Mouse (Mus musculus) embryonic facial prominence, embryonic 12.5 days (tissue): ENCODE measurements around the gene Hmgn2. TPM values are rescaled to one million over a fixed set of nuclear protein-coding genes. Genes with fewer than 3 reads are reported as not detected.

ENCODE experiments used
- polyA plus RNA-seq: library from polyadenylated mRNA; unstranded; fragments of >200 nt; fragmentation: Nextera tagmentation; extraction: Ambion mirVana; gene quantifications from 2 replicates; pipeline ENCODE4 v1.2.1, GENCODE M21; 2016

Gene Hmgn2
- polyA plus RNA-seq, 1 experiment from 2014 or later = 3,017 TPM

Other genes with a start within 250 kb of the Hmgn2 start
- gene Arid1a, start 211.9 kb downstream of the Hmgn2 start, polyA plus RNA-seq = 37.5 and 40.1 TPM in 2 replicates
- gene Rps6ka1, start 80.9 kb downstream of the Hmgn2 start, polyA plus RNA-seq = 50.8 and 52.0 TPM in 2 replicates
- gene Dhdds, start 32.3 kb upstream of the Hmgn2 start, polyA plus RNA-seq = 45.3 and 50.3 TPM in 2 replicates
- gene Lin28a, start 50.2 kb upstream of the Hmgn2 start, polyA plus RNA-seq = 0.50 and 0.67 TPM in 2 replicates
- not detected in 2 replicates for gene Zfp683, start 85.2 kb upstream of the Hmgn2 start, polyA plus RNA-seq
- gene Crybg2, start 92.2 kb upstream of the Hmgn2 start, polyA plus RNA-seq = 2.9 and 4.0 TPM in 2 replicates
- gene Cd52, start 126.4 kb upstream of the Hmgn2 start, polyA plus RNA-seq = 8.0 and 8.3 TPM in 2 replicates
- 10.4 and 11.5 TPM in 2 replicates for gene Ubxn11, start 133.9 kb upstream of the Hmgn2 start, polyA plus RNA-seq
- 345 and 360 TPM in 2 replicates for gene Sh3bgrl3, start 160.1 kb upstream of the Hmgn2 start, polyA plus RNA-seq
- gene Cep85, start 218.5 kb upstream of the Hmgn2 start, polyA plus RNA-seq = 32.0 and 34.9 TPM in 2 replicates
- not detected in 2 replicates for gene Gm7534, start 234.4 kb upstream of the Hmgn2 start, polyA plus RNA-seq